Mouse (Mus musculus) lung, postnatal 14 days (tissue): Measurements from ENCODE around the gene Utrn.
A peak's percentile ranks its signal among the peaks of the same experiment; 100 is the strongest.

ENCODE experiments used
- DNase-seq: peaks from one replicate; pipeline ENCODE4 v3.0.0; 2021

Gene Utrn

GRCm38 (mm10) chr10:12726041-12726608 is 143.0 kb downstream of the Utrn start:
- peak; percentile 44 for DNase-seq

- DNase-seq = no peak
Measured at GRCm38 (mm10) chr10:12724247-12725001, 144.7 kb downstream of the Utrn start.

GRCm38 (mm10) chr10:12723269-12723668 is 145.9 kb downstream of the Utrn start:
- no peak for DNase-seq

- DNase-seq = no peak
Measured at GRCm38 (mm10) chr10:12722111-12722510, 147.1 kb downstream of the Utrn start.

GRCm38 (mm10) chr10:12718386-12718785 is 150.8 kb downstream of the Utrn start:
- no peak for DNase-seq

- DNase-seq = no peak
Measured at GRCm38 (mm10) chr10:12717381-12717780, 151.8 kb downstream of the Utrn start.

- no peak for DNase-seq
Measured at GRCm38 (mm10) chr10:12716657-12717327, 152.4 kb downstream of the Utrn start.

- DNase-seq = no peak
Measured at GRCm38 (mm10) chr10:12713236-12713855, 155.8 kb downstream of the Utrn start.

GRCm38 (mm10) chr10:12711332-12711831 is 157.8 kb downstream of the Utrn start:
- no peak for DNase-seq

GRCm38 (mm10) chr10:12706516-12706915 is 162.6 kb downstream of the Utrn start:
- DNase-seq = no peak

- no peak for DNase-seq
Measured at GRCm38 (mm10) chr10:12705990-12706389, 163.2 kb downstream of the Utrn start.

- no peak for DNase-seq
Measured at GRCm38 (mm10) chr10:12704290-12704689, 164.9 kb downstream of the Utrn start.

GRCm38 (mm10) chr10:12703526-12703925 is 165.6 kb downstream of the Utrn start:
- DNase-seq = no peak

- no peak for DNase-seq
Measured at GRCm38 (mm10) chr10:12702140-12702539, 167.0 kb downstream of the Utrn start.

GRCm38 (mm10) chr10:12701694-12702093 is 167.5 kb downstream of the Utrn start:
- DNase-seq = no peak

- DNase-seq = peak; percentile 20
Measured at GRCm38 (mm10) chr10:12700576-12700975, 168.6 kb downstream of the Utrn start.

- no peak for DNase-seq
Measured at GRCm38 (mm10) chr10:12697902-12698301, 171.3 kb downstream of the Utrn start.

GRCm38 (mm10) chr10:12696704-12697103 is 172.5 kb downstream of the Utrn start:
- no peak for DNase-seq

GRCm38 (mm10) chr10:12694774-12695173 is 174.4 kb downstream of the Utrn start:
- peak; percentile 29 for DNase-seq

GRCm38 (mm10) chr10:12690601-12691000 is 178.6 kb downstream of the Utrn start:
- peak; percentile 85 for DNase-seq

GRCm38 (mm10) chr10:12685683-12686082 is 183.5 kb downstream of the Utrn start:
- no peak for DNase-seq

- no peak for DNase-seq
Measured at GRCm38 (mm10) chr10:12684018-12684417, 185.1 kb downstream of the Utrn start.

GRCm38 (mm10) chr10:12673309-12673708 is 195.9 kb downstream of the Utrn start:
- DNase-seq = no peak
